12 mouse cellular contexts compared by ENCODE assay signal in genomic region chr1:168754196-168754595, GRCm38 (mm10).
A peak's percentile ranks its signal among the peaks of the same experiment; 100 is the strongest.
DNase-seq lines count a peak whose midpoint lies in the region; ATAC-seq and TF ChIP-seq lines count a peak whose summit lies in the region.
"Had no signal": no experiment of that assay in that cellular context is flagged by ENCODE, and none has a peak within 500 bp of the region (broad histone marks: within the 10 kb centered on the region; RNA-seq: fewer than 3 reads in every experiment).

No protein-coding gene starts in this region.

- no peak overlapping the region for H3K4me2 ChIP-seq in kidney, embryonic 14.5 days (replicated peaks; ENCODE audit: low read depth, low read length)
- H3K4me2 ChIP-seq in limb, embryonic 14.5 days (replicated peaks; ENCODE audit: low read depth, low read length, severe bottlenecking) = 0 out of 2 replicates have a peak overlapping the region, but pooled peaks have one; percentile 16

- H3K36me3 ChIP-seq in kidney, embryonic 14.5 days (ENCODE audit: control insufficient read depth, insufficient read depth, low read length) = no peaks in the 10 kb centered on the region
- H3K36me3 ChIP-seq in limb, embryonic 14.5 days (ENCODE audit: control insufficient read depth, insufficient read depth, low read length) = no peaks in the 10 kb centered on the region

- DNase-seq in adrenal gland, postnatal 25 days = peak; percentile 30
- DNase-seq in embryo, embryonic 9.5 days (ENCODE audit: extremely low spot score) = peak; percentile 66
- DNase-seq in limb, embryonic 14.5 days (ENCODE audit: low spot score) = no peak
- no peak for DNase-seq in left cerebral cortex, postnatal 36 days (ENCODE audit: low spot score in 2 of 2)
- DNase-seq in thymus, postnatal 4 days = no peak
- no peak for DNase-seq in Muller cell, postnatal 12 days (ENCODE audit: inconsistent ontology term)
- DNase-seq: cerebellum, adult 9-11 months; gastrocnemius, postnatal 14 days; thymus, adult 18-20 months had no signal

- intact Hi-C loops in left cerebral cortex, postnatal 36 days (cut with DNase I) = no loop called here

- H3K27ac ChIP-seq in kidney, embryonic 14.5 days (ENCODE audit: low read depth, low read length) = no peak overlapping the region
- H3K27ac ChIP-seq in limb, embryonic 14.5 days (replicated peaks; ENCODE audit: low read depth, low read length) = no peak overlapping the region
- H3K27ac ChIP-seq: hindbrain, postnatal 0 days; liver, embryonic 14.5 days had no signal

- H3K9me3 ChIP-seq in kidney, embryonic 14.5 days (ENCODE audit: control insufficient read depth, low read length) = no peaks in the 10 kb centered on the region
- no peaks in the 10 kb centered on the region for H3K9me3 ChIP-seq in limb, embryonic 14.5 days (ENCODE audit: control insufficient read depth, low read length)

- ATAC-seq in kidney, embryonic 14.5 days (ENCODE audit: low FRiP score, low TSS enrichment) = peak; percentile 57; the same call in 1 of the 2 replicates
- ATAC-seq in limb, embryonic 14.5 days (ENCODE audit: low FRiP score, low read depth) = no peak
- ATAC-seq: hindbrain, postnatal 0 days had no signal

- H3K9ac ChIP-seq in kidney, embryonic 14.5 days (ENCODE audit: low read depth, low read length) = no peak overlapping the region
- no peak overlapping the region for H3K9ac ChIP-seq in limb, embryonic 14.5 days (ENCODE audit: low read depth, low read length, severe bottlenecking)
- H3K9ac ChIP-seq: liver, embryonic 14.5 days had no signal

- H3K4me1 ChIP-seq in kidney, embryonic 14.5 days (ENCODE audit: control insufficient read depth, insufficient read depth, low read length) = 0 out of 2 replicates have a peak, but pooled peaks cover 3% of the 10 kb centered on the region
- H3K4me1 ChIP-seq in limb, embryonic 14.5 days (ENCODE audit: control insufficient read depth, insufficient read depth, low read length) = peaks cover 5% of the 10 kb centered on the region; the same call in 1 of the 2 replicates

- no peaks in the 10 kb centered on the region for H3K27me3 ChIP-seq in kidney, embryonic 14.5 days (ENCODE audit: control insufficient read depth, insufficient read depth, low read length)
- H3K27me3 ChIP-seq in limb, embryonic 14.5 days (ENCODE audit: control insufficient read depth, insufficient read depth, low read length) = no peaks in the 10 kb centered on the region

- H3K4me3 ChIP-seq in kidney, embryonic 14.5 days (ENCODE audit: low read length) = no peak overlapping the region
- no peak overlapping the region for H3K4me3 ChIP-seq in limb, embryonic 14.5 days (replicated peaks; ENCODE audit: low read length)

- WGBS in kidney, embryonic 14.5 days = 26% methylated on average over 7 of the region's 7 CpGs
- 22% methylated on average over 7 of the region's 7 CpGs for WGBS in limb, embryonic 14.5 days

- no peak for TF ChIP-seq POLR2A in limb, embryonic 14.5 days (IDR thresholded peaks at IDR 0.05; ENCODE audit: borderline replicate concordance, extremely low read depth, insufficient read depth, insufficient read length)

Comparison
In these comparisons a context has a peak if more than half of its experiments do, and no peak if none do; other contexts are left out.
1. DNase-seq: peak in adrenal gland, postnatal 25 days (single experiment) and embryo, embryonic 9.5 days (single experiment); none in limb, embryonic 14.5 days (single experiment), left cerebral cortex, postnatal 36 days (0 of 2), thymus, postnatal 4 days (single experiment) and Muller cell, postnatal 12 days (single experiment).